ENCODE assay signal across 9 mouse cellular contexts in the genomic region with DNA sequence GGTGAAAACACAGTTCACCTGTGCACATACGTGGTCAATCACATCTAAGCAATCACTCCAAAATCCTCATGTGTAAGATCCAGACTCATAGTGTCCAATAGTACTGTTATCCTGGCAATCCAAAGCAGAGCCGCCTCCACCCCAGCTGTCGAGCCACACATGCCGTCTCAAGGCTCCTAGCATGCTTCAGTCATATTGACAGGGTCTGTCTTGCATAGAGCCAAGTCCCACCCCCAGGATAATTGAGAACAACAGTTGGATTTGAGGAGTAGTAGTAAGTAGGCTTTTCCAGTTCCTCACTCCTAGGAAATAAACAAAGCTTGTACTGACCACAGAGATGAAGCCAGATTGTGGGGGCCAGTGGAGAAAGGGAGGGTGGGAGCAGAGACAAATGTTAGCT. TPM values are rescaled to one million over a fixed set of nuclear protein-coding genes. Genes with fewer than 3 reads are reported as not detected.
DNase-seq lines count a peak whose midpoint lies in the region; ATAC-seq lines count a peak whose summit lies in the region.
"Had no signal": no experiment of that assay in that cellular context is flagged by ENCODE, and none has a peak within 500 bp of the region (broad histone marks: within the 10 kb centered on the region; RNA-seq: fewer than 3 reads in every experiment).

No protein-coding gene starts in this region.

- no peaks in the 10 kb centered on the region for H3K36me3 ChIP-seq in midbrain, embryonic 13.5 days
- no peaks in the 10 kb centered on the region for H3K36me3 ChIP-seq in midbrain, embryonic 11.5 days (ENCODE audit: control insufficient read depth, insufficient read depth, low read length)
- H3K36me3 ChIP-seq in forebrain, embryonic 13.5 days (ENCODE audit: poor library complexity, severe bottlenecking): 0 out of 2 replicates have a peak, but pooled peaks cover 6% of the 10 kb centered on the region
- H3K36me3 ChIP-seq in stomach, embryonic 14.5 days (ENCODE audit: control insufficient read depth, insufficient read depth, low read length): no peaks in the 10 kb centered on the region

- H3K4me2 ChIP-seq in midbrain, embryonic 13.5 days (replicated peaks): no peak overlapping the region
- H3K4me2 ChIP-seq in midbrain, embryonic 11.5 days: no peak overlapping the region
- H3K4me2 ChIP-seq in forebrain, embryonic 13.5 days: no peak overlapping the region; the same call in 1 of the 2 replicates
- no peak overlapping the region for H3K4me2 ChIP-seq in stomach, embryonic 14.5 days (replicated peaks; ENCODE audit: low read depth, low read length)

- no peak for DNase-seq in midbrain, embryonic 11.5 days (ENCODE audit: low spot score, missing footprints)
- DNase-seq in layer of hippocampus, adult 9-11 months: peak; percentile 88
- DNase-seq in thymus, adult 18-20 months: no peak
- no peak for DNase-seq in kidney, postnatal 10 days
- DNase-seq: adrenal gland, postnatal 14 days; thymus, postnatal 4 days had no signal

- no peaks in the 10 kb centered on the region for H3K9me3 ChIP-seq in midbrain, embryonic 13.5 days
- H3K9me3 ChIP-seq in midbrain, embryonic 11.5 days (ENCODE audit: control insufficient read depth, low read length): no peaks in the 10 kb centered on the region
- no peaks in the 10 kb centered on the region for H3K9me3 ChIP-seq in forebrain, embryonic 13.5 days (replicated peaks)
- H3K9me3 ChIP-seq in stomach, embryonic 14.5 days (ENCODE audit: control insufficient read depth, low read depth, low read length): no peaks in the 10 kb centered on the region

- H3K27me3 ChIP-seq in midbrain, embryonic 13.5 days: no peaks in the 10 kb centered on the region
- no peaks in the 10 kb centered on the region for H3K27me3 ChIP-seq in midbrain, embryonic 11.5 days (ENCODE audit: control insufficient read depth, insufficient read depth, low read length)
- H3K27me3 ChIP-seq in forebrain, embryonic 13.5 days: no peaks in the 10 kb centered on the region
- no peaks in the 10 kb centered on the region for H3K27me3 ChIP-seq in stomach, embryonic 14.5 days (ENCODE audit: control insufficient read depth, insufficient read depth, low read length)

- H3K4me3 ChIP-seq in midbrain, embryonic 13.5 days (replicated peaks): no peak overlapping the region
- H3K4me3 ChIP-seq in midbrain, embryonic 11.5 days (ENCODE audit: low read depth, low read length): no peak overlapping the region
- no peak overlapping the region for H3K4me3 ChIP-seq in forebrain, embryonic 13.5 days
- H3K4me3 ChIP-seq in stomach, embryonic 14.5 days (ENCODE audit: low read depth, low read length): no peak overlapping the region

- H3K9ac ChIP-seq in midbrain, embryonic 13.5 days (replicated peaks): no peak overlapping the region
- no peak overlapping the region for H3K9ac ChIP-seq in midbrain, embryonic 11.5 days (ENCODE audit: low read length)
- no peak overlapping the region for H3K9ac ChIP-seq in forebrain, embryonic 13.5 days
- H3K9ac ChIP-seq in stomach, embryonic 14.5 days (replicated peaks; ENCODE audit: low read depth, low read length): no peak overlapping the region

- ATAC-seq in midbrain, embryonic 13.5 days: no peak
- ATAC-seq in midbrain, embryonic 11.5 days (ENCODE audit: low FRiP score): no peak
- peak; percentile 60 for ATAC-seq in forebrain, embryonic 13.5 days
- ATAC-seq in stomach, embryonic 14.5 days (ENCODE audit: insufficient number of reproducible peaks, insufficient read depth, low FRiP score, low read depth): no peak

- H3K4me1 ChIP-seq in midbrain, embryonic 13.5 days (replicated peaks): peaks cover 70% of the 10 kb centered on the region
- peaks cover 31% of the 10 kb centered on the region for H3K4me1 ChIP-seq in midbrain, embryonic 11.5 days (ENCODE audit: control insufficient read depth, insufficient read depth, low read length)
- peaks cover 61% of the 10 kb centered on the region for H3K4me1 ChIP-seq in forebrain, embryonic 13.5 days
- peaks cover 18% of the 10 kb centered on the region; the same call in 1 of the 2 replicates for H3K4me1 ChIP-seq in stomach, embryonic 14.5 days (ENCODE audit: control insufficient read depth, insufficient read depth, low read length)

- 68% methylated on average over 4 of the region's 4 CpGs for WGBS in midbrain, embryonic 13.5 days
- 77% methylated on average over 4 of the region's 4 CpGs for WGBS in midbrain, embryonic 11.5 days
- 34% methylated on average over 4 of the region's 4 CpGs for WGBS in forebrain, embryonic 13.5 days
- WGBS in stomach, embryonic 14.5 days: 67% methylated on average over 4 of the region's 4 CpGs

- peak overlapping the region; percentile 72 for H3K27ac ChIP-seq in midbrain, embryonic 13.5 days
- no peak overlapping the region for H3K27ac ChIP-seq in midbrain, embryonic 11.5 days (ENCODE audit: low read depth, low read length)
- peak overlapping the region; percentile 87 for H3K27ac ChIP-seq in forebrain, embryonic 13.5 days
- peak overlapping the region; percentile 4; the same call in 1 of the 2 replicates for H3K27ac ChIP-seq in stomach, embryonic 14.5 days (ENCODE audit: low read length)

RNA-seq across cellular contexts. Expression of gene Dmap1, which starts 24.4 kb away (rescaled TPM):
- 77.8 and 78.2 TPM in 2 replicates for polyA plus RNA-seq in midbrain, embryonic 13.5 days (2015; fragmentation: Nextera tagmentation; extraction: Ambion mirVana)
- polyA plus RNA-seq in midbrain, embryonic 11.5 days (2014; fragmentation: Nextera tagmentation; extraction: Ambion mirVana): 80.7 and 81.2 TPM in 2 replicates
- 73.6 and 76.7 TPM in 2 replicates for polyA plus RNA-seq in forebrain, embryonic 13.5 days (2015; fragmentation: Nextera tagmentation; extraction: Ambion mirVana)
- 67.9 TPM in 2 replicates for polyA plus RNA-seq in stomach, embryonic 14.5 days (2014; fragmentation: Nextera tagmentation; extraction: Ambion mirVana)
